24 mouse cellular contexts compared by ENCODE assay signal in the genomic region with DNA sequence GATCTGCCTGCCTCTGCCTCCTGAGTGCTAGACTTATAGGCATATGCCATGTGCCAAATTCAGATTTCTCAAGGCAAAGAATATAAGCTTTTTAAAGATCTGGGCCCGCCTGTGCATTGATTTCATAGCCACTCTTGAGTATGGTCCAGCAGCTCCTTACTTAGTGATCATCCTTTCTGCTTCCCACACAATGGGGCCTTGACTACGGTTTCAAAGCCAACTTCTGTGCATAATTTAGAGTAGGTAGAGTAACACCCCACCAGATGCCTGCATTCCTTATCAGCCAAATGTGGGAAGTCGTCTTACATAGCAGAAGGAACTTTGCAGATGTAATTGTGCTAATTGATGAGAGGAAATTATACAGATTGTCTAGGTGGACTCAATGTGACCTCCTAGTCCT. TPM values are rescaled to one million over a fixed set of nuclear protein-coding genes. Genes with fewer than 3 reads are reported as not detected.
DNase-seq lines count a peak whose midpoint lies in the region; ATAC-seq lines count a peak whose summit lies in the region.
"Had no signal": no experiment of that assay in that cellular context is flagged by ENCODE, and none has a peak within 500 bp of the region (broad histone marks: within the 10 kb centered on the region; RNA-seq: fewer than 3 reads in every experiment).

No protein-coding gene starts in this region.

- no peak overlapping the region for H3K27ac ChIP-seq in hindbrain, embryonic 14.5 days
- no peak overlapping the region for H3K27ac ChIP-seq in hindbrain, embryonic 13.5 days
- 0 out of 2 replicates have a peak overlapping the region, but pooled peaks have one; percentile 21 for H3K27ac ChIP-seq in liver, embryonic 15.5 days (replicated peaks)
- H3K27ac ChIP-seq in liver, embryonic 12.5 days = no peak overlapping the region
- H3K27ac ChIP-seq: embryonic facial prominence, embryonic 10.5 days; embryonic facial prominence, embryonic 15.5 days; forebrain, embryonic 12.5 days; limb, embryonic 12.5 days; neural tube, embryonic 12.5 days had no signal

- H3K9ac ChIP-seq in hindbrain, embryonic 14.5 days = no peak overlapping the region
- no peak overlapping the region for H3K9ac ChIP-seq in hindbrain, embryonic 13.5 days
- H3K9ac ChIP-seq in liver, embryonic 15.5 days = no peak overlapping the region
- no peak overlapping the region for H3K9ac ChIP-seq in liver, embryonic 12.5 days
- H3K9ac ChIP-seq: embryonic facial prominence, embryonic 15.5 days; forebrain, embryonic 12.5 days; limb, embryonic 12.5 days; liver, postnatal 0 days; neural tube, embryonic 12.5 days had no signal

- H3K9me3 ChIP-seq in hindbrain, embryonic 14.5 days (ENCODE audit: control insufficient read depth, low read length) = peaks cover 5% of the 10 kb centered on the region; the same call in 1 of the 2 replicates
- no peaks in the 10 kb centered on the region for H3K9me3 ChIP-seq in hindbrain, embryonic 13.5 days
- no peaks in the 10 kb centered on the region for H3K9me3 ChIP-seq in liver, embryonic 15.5 days (replicated peaks)
- no peaks in the 10 kb centered on the region for H3K9me3 ChIP-seq in liver, embryonic 12.5 days (replicated peaks)
- H3K9me3 ChIP-seq: embryonic facial prominence, embryonic 10.5 days; embryonic facial prominence, embryonic 15.5 days; forebrain, embryonic 12.5 days; limb, embryonic 12.5 days; neural tube, embryonic 12.5 days had no signal

- H3K4me3 ChIP-seq in hindbrain, embryonic 14.5 days (replicated peaks; ENCODE audit: low read length) = no peak overlapping the region
- H3K4me3 ChIP-seq in hindbrain, embryonic 13.5 days = no peak overlapping the region
- no peak overlapping the region for H3K4me3 ChIP-seq in liver, embryonic 15.5 days (replicated peaks)
- no peak overlapping the region for H3K4me3 ChIP-seq in liver, embryonic 12.5 days
- H3K4me3 ChIP-seq: embryonic facial prominence, embryonic 10.5 days; embryonic facial prominence, embryonic 15.5 days; forebrain, embryonic 12.5 days; limb, embryonic 12.5 days; myocyte; neural tube, embryonic 12.5 days had no signal

- peak; percentile 3 for DNase-seq in hindbrain, embryonic 14.5 days (ENCODE audit: low spot score)
- peak; percentile 76 for DNase-seq in brain, adult 2 months (ENCODE audit: low read depth, low spot score)
- peak; percentile 76 for DNase-seq in telencephalon, adult 2 months (ENCODE audit: low read depth, low spot score)
- DNase-seq: adrenal gland, adult 8-10 months; B cell, adult 2 months; cerebellum, adult 8-10 months; cerebellum, postnatal 25 days; gastrocnemius, postnatal 10 days; heart, postnatal 14 days; kidney, adult 9 months; kidney, postnatal 10 days; liver, postnatal 0 days; lung, postnatal 36 days had no signal

- H3K4me1 ChIP-seq in hindbrain, embryonic 14.5 days (replicated peaks; ENCODE audit: control insufficient read depth, insufficient read depth, low read length) = no peaks in the 10 kb centered on the region
- no peaks in the 10 kb centered on the region for H3K4me1 ChIP-seq in hindbrain, embryonic 13.5 days (replicated peaks)
- H3K4me1 ChIP-seq in liver, embryonic 15.5 days (replicated peaks) = peaks cover 4% of the 10 kb centered on the region
- peaks cover 10% of the 10 kb centered on the region for H3K4me1 ChIP-seq in liver, embryonic 12.5 days
- H3K4me1 ChIP-seq: embryonic facial prominence, embryonic 10.5 days; embryonic facial prominence, embryonic 15.5 days; forebrain, embryonic 12.5 days; limb, embryonic 12.5 days; neural tube, embryonic 12.5 days had no signal

- ATAC-seq in hindbrain, embryonic 14.5 days (ENCODE audit: low FRiP score) = no peak
- no peak for ATAC-seq in hindbrain, embryonic 13.5 days (ENCODE audit: low FRiP score)
- ATAC-seq in liver, embryonic 15.5 days (ENCODE audit: insufficient read depth) = no peak
- ATAC-seq in liver, embryonic 12.5 days = no peak
- ATAC-seq: intestine, embryonic 16.5 days; liver, postnatal 0 days had no signal

- WGBS in hindbrain, embryonic 14.5 days = 92% methylated on average over 3 of the region's 3 CpGs
- 93% methylated on average over 3 of the region's 3 CpGs for WGBS in hindbrain, embryonic 13.5 days
- 54% methylated on average over 3 of the region's 3 CpGs for WGBS in liver, embryonic 15.5 days (ENCODE audit: insufficient replicate concordance)
- 67% methylated on average over 3 of the region's 3 CpGs for WGBS in liver, embryonic 12.5 days (ENCODE audit: insufficient replicate concordance)

- no peak overlapping the region for H3K4me2 ChIP-seq in hindbrain, embryonic 14.5 days (replicated peaks)
- no peak overlapping the region for H3K4me2 ChIP-seq in hindbrain, embryonic 13.5 days
- H3K4me2 ChIP-seq in liver, embryonic 15.5 days = no peak overlapping the region
- no peak overlapping the region for H3K4me2 ChIP-seq in liver, embryonic 12.5 days
- H3K4me2 ChIP-seq: embryonic facial prominence, embryonic 15.5 days; forebrain, embryonic 12.5 days; limb, embryonic 12.5 days; midbrain, embryonic 11.5 days; neural tube, embryonic 12.5 days had no signal

- no peaks in the 10 kb centered on the region for H3K27me3 ChIP-seq in hindbrain, embryonic 14.5 days (ENCODE audit: control insufficient read depth, insufficient read depth, low read length)
- no peaks in the 10 kb centered on the region for H3K27me3 ChIP-seq in hindbrain, embryonic 13.5 days
- no peaks in the 10 kb centered on the region for H3K27me3 ChIP-seq in liver, embryonic 15.5 days
- no peaks in the 10 kb centered on the region for H3K27me3 ChIP-seq in liver, embryonic 12.5 days (replicated peaks)
- H3K27me3 ChIP-seq: embryonic facial prominence, embryonic 15.5 days; forebrain, embryonic 12.5 days; limb, embryonic 12.5 days; neural tube, embryonic 12.5 days had no signal

- H3K36me3 ChIP-seq in hindbrain, embryonic 14.5 days (replicated peaks; ENCODE audit: control insufficient read depth, insufficient read depth) = peaks cover 33% of the 10 kb centered on the region
- peaks cover 42% of the 10 kb centered on the region for H3K36me3 ChIP-seq in hindbrain, embryonic 13.5 days
- peaks cover 21% of the 10 kb centered on the region; the same call in 1 of the 2 replicates for H3K36me3 ChIP-seq in liver, embryonic 15.5 days (replicated peaks)
- peaks cover 52% of the 10 kb centered on the region for H3K36me3 ChIP-seq in liver, embryonic 12.5 days

RNA-seq across cellular contexts. Expression of a gene that starts 17.1 kb away (rescaled TPM):
- 27.4 and 30.9 TPM in 2 replicates for polyA plus RNA-seq in hindbrain, embryonic 14.5 days (2014; fragmentation: Nextera tagmentation; extraction: Ambion mirVana)
- polyA plus RNA-seq in hindbrain, embryonic 13.5 days (2015; fragmentation: Nextera tagmentation; extraction: Ambion mirVana) = 43.9 and 44.6 TPM in 2 replicates
- 20.2 and 20.4 TPM in 2 replicates for polyA plus RNA-seq in liver, embryonic 15.5 days (2015; fragmentation: Nextera tagmentation; extraction: Ambion mirVana)
- polyA plus RNA-seq in liver, embryonic 12.5 days (2016; fragmentation: Nextera tagmentation; extraction: Ambion mirVana) = 35.6 and 37.1 TPM in 2 replicates

Comparison
In these comparisons a context has a peak if more than half of its experiments do, and no peak if none do; other contexts are left out.
1. DNase-seq: peak in every context shown above with its lines; median percentile 76 in brain, adult 2 months; 76 in telencephalon, adult 2 months; 3 in hindbrain, embryonic 14.5 days.